Comparison of ENCODE assay signal across 18 mouse cellular contexts in the genomic region with DNA sequence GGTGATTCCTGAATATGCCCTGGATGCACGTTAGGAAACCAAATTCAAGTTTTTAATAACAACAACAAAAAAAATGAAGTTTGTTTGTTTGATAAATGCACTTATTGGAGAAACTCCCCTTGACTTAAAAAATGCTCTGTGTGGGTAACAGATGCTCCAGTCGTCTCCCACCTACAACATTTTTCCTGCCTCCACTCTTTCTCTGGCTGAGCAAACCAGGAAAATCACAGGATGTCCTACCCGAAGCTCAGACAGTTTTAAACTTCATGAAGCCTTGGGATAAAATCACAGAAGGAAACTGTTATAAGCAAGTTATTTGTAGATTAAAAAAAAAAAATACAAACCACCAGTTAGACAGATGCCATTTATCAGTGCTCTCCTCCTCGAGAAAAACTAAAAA.
A peak's percentile ranks its signal among the peaks of the same experiment; 100 is the strongest.
DNase-seq lines count a peak whose midpoint lies in the region; ATAC-seq lines count a peak whose summit lies in the region.
"Had no signal": no experiment of that assay in that cellular context is flagged by ENCODE, and none has a peak within 500 bp of the region (broad histone marks: within the 10 kb centered on the region; RNA-seq: fewer than 3 reads in every experiment).

No protein-coding gene starts in this region.

- DNase-seq in layer of hippocampus, adult 18-20 months (ENCODE audit: low spot score in 2 of 2): peak; percentile 14 to 49
- no peak for DNase-seq in layer of hippocampus, adult 11-12 months (ENCODE audit: low spot score)
- DNase-seq in left cerebral cortex, postnatal 25 days (ENCODE audit: low spot score in 2 of 2): peak; percentile 14 to 34
- DNase-seq in left cerebral cortex, postnatal 4 days: no peak
- peak; percentile 60 for DNase-seq in brain, adult 2 months (ENCODE audit: low read depth, low spot score)
- DNase-seq in telencephalon, adult 2 months (ENCODE audit: low read depth, low spot score): peak; percentile 34
- DNase-seq: adrenal gland, adult 2 months; adrenal gland, postnatal 10 days; adrenal gland, postnatal 25 days; cerebellum, adult 11-12 months; cerebellum, adult 2 months; cerebellum, adult 9-10 months; cerebellum, postnatal 10 days; cerebellum, postnatal 36 days; embryo, embryonic 11 days had no signal

- intact Hi-C loops in left cerebral cortex, postnatal 25 days (cut with DNase I): no loop called here
- intact Hi-C loops in left cerebral cortex, postnatal 4 days (cut with DNase I): no loop called here

- ATAC-seq in inflammation-experienced regulatory T-cells, adult 6 months: no peak
- ATAC-seq: forebrain, embryonic 14.5 days; forebrain, embryonic 16.5 days had no signal

Comparison
In these comparisons a context has a peak if more than half of its experiments do, and no peak if none do; other contexts are left out.
1. DNase-seq: peak in layer of hippocampus, adult 18-20 months (2 of 2), left cerebral cortex, postnatal 25 days (2 of 2), brain, adult 2 months (single experiment) and telencephalon, adult 2 months (single experiment); none in layer of hippocampus, adult 11-12 months (single experiment) and left cerebral cortex, postnatal 4 days (single experiment).